Mouse (Mus musculus): ENCODE data around the gene Ren1. TPM values are rescaled to one million over a fixed set of nuclear protein-coding genes. Genes with fewer than 3 reads are reported as not detected.

Ren1 gene
- polyA plus RNA-seq, 1 experiment from 2014 or later = 0.11 TPM

DNA sequence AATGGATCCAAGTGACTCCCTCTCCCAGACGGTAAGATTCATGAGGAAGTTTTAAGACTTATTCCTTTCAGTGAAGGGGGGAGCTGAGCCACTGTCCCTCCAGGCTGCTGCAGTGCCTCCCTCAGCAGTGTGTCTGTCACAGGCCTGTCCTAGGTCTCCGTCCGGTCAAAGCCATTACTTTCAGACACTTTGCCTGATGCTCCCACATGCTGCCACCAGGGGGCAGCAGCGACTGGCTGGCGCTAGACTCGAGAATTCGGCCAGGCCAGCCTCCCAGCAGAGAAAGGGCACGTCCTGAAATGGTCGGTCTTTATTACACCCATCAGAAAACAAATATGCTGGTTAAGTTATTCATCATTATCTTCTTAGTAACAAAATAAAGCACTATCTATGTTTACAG, 31.7 kb downstream of the Ren1 start:
- peaks cover 7% of the 10 kb centered on the region; the same call in 1 of the 2 replicates for H3K4me1 ChIP-seq
- 8% methylated on average over 9 of the region's 9 CpGs for WGBS

DNA sequence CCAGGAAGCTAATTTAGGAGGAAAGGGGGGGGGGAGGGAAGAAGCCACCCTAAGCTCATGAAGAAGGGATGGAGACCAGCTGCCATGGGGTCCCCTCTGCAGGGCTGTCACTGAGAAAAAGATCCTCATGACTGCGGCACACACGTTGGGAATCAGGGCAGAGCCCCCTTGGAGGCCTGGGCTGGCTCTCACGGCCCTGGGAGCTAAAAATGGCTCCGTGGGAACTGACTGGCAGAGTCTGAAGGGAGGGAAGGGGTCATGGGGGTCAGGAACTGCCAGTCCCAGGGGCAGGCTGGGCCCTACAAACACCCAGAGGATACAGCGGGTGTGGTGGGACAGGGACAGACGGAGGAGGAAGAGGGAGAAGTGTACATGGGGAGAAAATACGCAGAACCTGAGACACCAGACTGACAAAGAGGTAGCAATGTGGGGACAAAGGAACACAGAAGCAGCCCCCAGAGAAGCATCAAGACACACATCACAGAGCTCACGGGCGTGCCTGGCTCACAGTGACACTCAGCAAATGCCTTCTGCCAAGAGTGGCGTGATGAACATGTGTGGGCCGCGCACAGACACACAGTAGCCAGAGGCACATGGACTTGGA, 32.3 kb downstream of the Ren1 start:
- peaks cover 18% of the 10 kb centered on the region; the same call in 1 of the 2 replicates for H3K36me3 ChIP-seq
- peak overlapping the region; percentile 39; the same call in 1 of the 2 replicates for H3K9ac ChIP-seq

More for the DNA sequence above, 31.7 kb downstream of the Ren1 start:
- peak; percentile 22; the same call in 1 of the 2 replicates for ATAC-seq (ENCODE audit: low FRiP score, low read depth)
- no peaks in the 10 kb centered on the region for H3K9me3 ChIP-seq
- H3K36me3 ChIP-seq = peaks cover 15% of the 10 kb centered on the region; the same call in 1 of the 2 replicates
- no peak overlapping the region for H3K9ac ChIP-seq
- H3K4me3 ChIP-seq = no peak overlapping the region
- no peak overlapping the region for H3K4me2 ChIP-seq (replicated peaks)
- no peaks in the 10 kb centered on the region for H3K27me3 ChIP-seq (replicated peaks)
- H3K27ac ChIP-seq = no peak overlapping the region

DNA sequence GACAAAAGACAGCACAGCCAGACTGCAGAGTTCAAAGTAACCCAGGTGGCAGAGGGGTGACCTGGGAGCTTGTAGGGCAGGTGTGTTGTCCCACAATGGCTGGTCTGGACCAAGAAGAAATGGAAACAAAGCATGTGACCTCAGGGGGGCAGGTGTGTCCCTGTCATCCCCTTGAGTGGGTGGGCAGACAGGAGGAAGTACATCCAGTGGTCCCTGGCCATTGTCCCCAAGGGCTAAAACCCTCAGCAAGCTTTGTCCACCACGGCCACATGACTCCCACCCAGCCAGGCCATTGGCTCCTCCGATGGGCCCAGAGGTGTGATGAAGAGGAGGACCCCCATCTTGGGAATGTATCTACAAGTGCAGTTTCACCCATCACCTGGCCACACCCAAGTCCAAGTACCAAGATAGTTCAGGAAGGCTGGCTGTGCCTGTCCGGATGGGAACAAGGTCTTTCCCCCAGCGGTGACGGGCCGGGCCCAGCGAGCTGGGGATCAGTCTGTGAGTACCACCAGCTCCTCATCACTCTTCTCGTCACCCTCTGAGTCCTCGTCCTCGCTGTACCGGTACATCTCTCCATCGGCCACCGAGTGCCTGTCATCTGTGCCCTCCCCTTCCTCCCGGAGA, 33.0 kb downstream of the Ren1 start:
- H3K9ac ChIP-seq = no peak overlapping the region
- WGBS = 93% methylated on average over 14 of the region's 14 CpGs
- ATAC-seq (ENCODE audit: low FRiP score, low read depth) = no peak

More for the DNA sequence above, 32.3 kb downstream of the Ren1 start:
- Histone ChIP-seq H3K4me1 (peaks cover 7% of the 10 kb centered on the region; the same call in 1 of the 2 replicates), H3K4me2 (replicated peaks) (no peak overlapping the region), H3K27me3 (replicated peaks) (no peaks in the 10 kb centered on the region), H3K27ac (peak overlapping the region; percentile 61), H3K9me3 (no peaks in the 10 kb centered on the region), H3K4me3 (no peak overlapping the region)
- 49% methylated on average over 12 of the region's 12 CpGs for WGBS
- no peak for ATAC-seq (ENCODE audit: low FRiP score, low read depth)

DNA sequence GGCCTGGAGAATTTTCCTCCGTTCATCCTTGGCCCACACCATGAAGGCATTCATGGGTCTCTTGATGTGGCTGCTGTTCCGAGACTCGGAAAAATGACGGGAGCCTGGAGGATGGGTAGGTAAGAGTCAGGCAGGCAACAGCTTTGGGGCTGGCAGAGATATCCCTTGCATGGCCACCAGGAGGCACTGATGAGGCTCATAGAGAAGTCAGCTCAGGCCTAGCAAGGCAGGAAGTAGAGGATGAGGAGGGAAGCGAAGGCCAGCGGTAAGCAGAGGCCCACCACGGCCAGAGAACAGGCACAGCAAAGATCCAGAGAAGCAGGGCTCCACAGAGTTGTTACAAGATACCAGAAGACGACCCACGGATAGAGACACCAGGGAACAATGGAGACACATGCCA, 35.2 kb downstream of the Ren1 start:
- Histone ChIP-seq H3K9ac (0 out of 2 replicates have a peak overlapping the region, but pooled peaks have one; percentile 10), H3K27ac (no peak overlapping the region), H3K9me3 (no peaks in the 10 kb centered on the region), H3K4me2 (replicated peaks) (peak overlapping the region; percentile 16; the same call in 1 of the 2 replicates), H3K4me1 (peaks cover 7% of the 10 kb centered on the region; the same call in 1 of the 2 replicates), H3K27me3 (replicated peaks) (no peaks in the 10 kb centered on the region), H3K4me3 (no peak overlapping the region), H3K36me3 (peaks cover 38% of the 10 kb centered on the region)
- 47% methylated on average over 9 of the region's 9 CpGs for WGBS
- peak; percentile 25; the same call in 1 of the 2 replicates for ATAC-seq (ENCODE audit: low FRiP score, low read depth)

More for the DNA sequence above, 33.0 kb downstream of the Ren1 start:
- Histone ChIP-seq H3K9me3 (no peaks in the 10 kb centered on the region), H3K4me3 (no peak overlapping the region), H3K4me2 (replicated peaks) (no peak overlapping the region), H3K27me3 (replicated peaks) (no peaks in the 10 kb centered on the region), H3K27ac (peak overlapping the region; percentile 61; the same call in 1 of the 2 replicates), H3K36me3 (peaks cover 22% of the 10 kb centered on the region; the same call in 1 of the 2 replicates), H3K4me1 (peaks cover 7% of the 10 kb centered on the region; the same call in 1 of the 2 replicates)

DNA sequence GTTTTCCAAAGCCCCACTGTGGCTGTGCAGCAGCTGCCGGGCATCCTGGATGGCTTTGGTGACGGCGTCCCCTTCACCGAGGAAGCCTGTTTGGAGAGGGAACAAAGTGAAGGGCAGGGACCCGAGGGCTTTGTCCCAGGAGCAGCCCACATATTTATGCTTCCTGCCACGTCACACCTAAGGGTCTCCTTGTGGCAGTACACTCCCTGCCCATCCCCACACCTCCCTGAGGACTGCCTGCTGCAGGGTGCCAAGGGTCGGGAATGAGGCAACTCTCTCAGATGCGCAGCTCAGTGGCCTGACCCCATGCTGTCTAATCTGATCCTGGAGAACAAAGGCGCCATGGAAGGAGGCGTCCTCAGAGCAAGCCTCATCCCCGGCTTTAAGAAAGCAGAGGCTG, 35.9 kb downstream of the Ren1 start:
- 0 out of 2 replicates have a peak overlapping the region, but pooled peaks have one; percentile 10 for H3K9ac ChIP-seq

DNA sequence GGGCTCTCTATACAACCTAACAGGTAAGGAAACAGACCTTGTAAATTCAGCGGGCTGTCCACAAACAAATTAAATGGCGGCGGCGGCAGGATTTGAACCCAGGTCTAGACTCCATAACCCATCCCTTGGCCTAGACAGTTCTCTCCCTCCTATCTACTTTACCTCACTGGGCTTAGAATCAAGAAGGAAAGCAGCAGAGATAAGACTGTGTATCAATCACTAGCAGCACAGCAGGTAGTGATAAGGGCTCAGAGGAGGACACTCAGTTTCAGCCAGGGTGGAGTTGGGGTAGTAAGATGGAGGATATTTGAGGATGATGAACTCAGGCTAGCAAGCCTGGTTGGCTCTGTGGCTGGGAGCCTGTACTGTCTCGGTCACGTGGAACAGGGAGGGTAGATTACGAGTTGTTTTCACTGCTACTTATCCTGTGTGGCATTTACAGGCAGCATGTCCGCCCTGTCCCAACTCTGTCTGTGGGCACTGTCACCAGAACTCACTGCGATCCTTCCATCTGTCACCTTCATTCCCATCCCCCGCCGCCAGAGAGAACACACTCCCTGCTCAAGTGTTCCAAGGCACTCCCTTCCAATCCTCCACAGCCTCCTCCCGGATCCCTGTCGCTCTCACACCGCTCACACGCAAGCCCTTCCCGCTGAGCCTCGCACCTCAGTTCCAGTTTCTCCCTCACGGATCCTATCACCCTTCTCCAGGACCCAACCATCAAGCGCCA, 37.4 kb downstream of the Ren1 start:
- H3K36me3 ChIP-seq = peaks cover 60% of the 10 kb centered on the region
- H3K4me1 ChIP-seq = peaks cover 4% of the 10 kb centered on the region; the same call in 1 of the 2 replicates
- no peaks in the 10 kb centered on the region for H3K9me3 ChIP-seq
- WGBS = 77% methylated on average over 19 of the region's 19 CpGs
- H3K27ac ChIP-seq = no peak overlapping the region
- no peak overlapping the region for H3K4me3 ChIP-seq
- no peaks in the 10 kb centered on the region for H3K27me3 ChIP-seq (replicated peaks)
- no peak overlapping the region for H3K9ac ChIP-seq
- no peak overlapping the region for H3K4me2 ChIP-seq (replicated peaks)
- ATAC-seq (ENCODE audit: low FRiP score, low read depth) = no peak

More for the DNA sequence above, 35.9 kb downstream of the Ren1 start:
- no peak overlapping the region for H3K27ac ChIP-seq
- H3K4me2 ChIP-seq (replicated peaks) = 0 out of 2 replicates have a peak overlapping the region, but pooled peaks have one; percentile 16
- ATAC-seq (ENCODE audit: low FRiP score, low read depth) = no peak
- H3K4me3 ChIP-seq = no peak overlapping the region
- peaks cover 45% of the 10 kb centered on the region for H3K36me3 ChIP-seq
- WGBS = 57% methylated on average over 11 of the region's 11 CpGs
- H3K27me3 ChIP-seq (replicated peaks) = no peaks in the 10 kb centered on the region
- H3K9me3 ChIP-seq = no peaks in the 10 kb centered on the region
- H3K4me1 ChIP-seq = peaks cover 7% of the 10 kb centered on the region; the same call in 1 of the 2 replicates

DNA sequence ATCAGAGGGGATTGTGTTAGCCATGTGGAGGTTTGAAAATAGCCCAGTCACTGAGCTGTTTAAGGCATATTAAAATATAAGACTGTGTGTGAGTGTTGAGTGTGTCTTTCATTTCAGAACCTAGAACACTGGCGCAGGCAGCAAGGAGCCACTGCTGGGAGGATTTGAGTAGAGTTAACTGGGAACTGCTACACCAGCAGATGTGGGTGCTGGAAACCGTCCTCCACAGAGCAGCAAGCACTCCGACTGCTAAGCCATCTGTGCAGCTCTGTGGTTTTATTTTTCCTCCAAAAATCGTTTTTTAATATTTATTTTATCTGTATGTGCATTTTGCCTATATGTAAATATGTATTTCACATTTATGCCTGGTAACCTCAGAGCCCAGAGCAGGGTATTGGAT, 44.4 kb downstream of the Ren1 start:
- Histone ChIP-seq H3K4me3 (no peak overlapping the region), H3K4me1 (peaks cover 28% of the 10 kb centered on the region), H3K9me3 (no peaks in the 10 kb centered on the region), H3K4me2 (replicated peaks) (no peak overlapping the region), H3K36me3 (peaks cover 33% of the 10 kb centered on the region), H3K27me3 (replicated peaks) (no peaks in the 10 kb centered on the region), H3K9ac (no peak overlapping the region), H3K27ac (no peak overlapping the region)
- no peak for ATAC-seq (ENCODE audit: low FRiP score, low read depth)
- WGBS = 73% methylated on average over 4 of the region's 4 CpGs

DNA sequence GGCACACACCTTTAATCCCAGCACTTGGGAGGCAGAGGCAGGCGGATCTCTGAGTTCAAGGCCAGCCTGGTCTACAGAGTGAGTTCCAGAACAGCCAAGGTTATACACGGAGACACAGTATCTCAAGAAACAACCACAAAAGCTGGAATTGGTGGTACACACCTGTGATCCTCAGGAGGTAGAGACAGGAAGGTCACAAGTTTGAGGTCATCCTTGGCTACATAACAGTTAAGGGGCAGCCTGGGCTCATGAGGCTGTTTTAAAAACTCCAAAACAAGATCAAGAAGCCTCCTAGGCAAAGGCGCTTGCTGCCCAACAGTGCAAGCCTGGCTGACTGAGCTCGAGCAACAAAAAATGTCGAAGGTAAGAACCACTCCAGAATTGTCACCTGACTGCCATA, 46.4 kb downstream of the Ren1 start:
- H3K36me3 ChIP-seq = peaks cover 13% of the 10 kb centered on the region
- 83% methylated on average over 5 of the region's 5 CpGs for WGBS
- H3K9me3 ChIP-seq = no peaks in the 10 kb centered on the region
- no peak for ATAC-seq (ENCODE audit: low FRiP score, low read depth)
- no peak overlapping the region for H3K27ac ChIP-seq
- H3K4me1 ChIP-seq = peaks cover 28% of the 10 kb centered on the region
- H3K4me3 ChIP-seq = no peak overlapping the region
- no peak overlapping the region for H3K9ac ChIP-seq
- H3K27me3 ChIP-seq (replicated peaks) = no peaks in the 10 kb centered on the region
- H3K4me2 ChIP-seq (replicated peaks) = no peak overlapping the region

DNA sequence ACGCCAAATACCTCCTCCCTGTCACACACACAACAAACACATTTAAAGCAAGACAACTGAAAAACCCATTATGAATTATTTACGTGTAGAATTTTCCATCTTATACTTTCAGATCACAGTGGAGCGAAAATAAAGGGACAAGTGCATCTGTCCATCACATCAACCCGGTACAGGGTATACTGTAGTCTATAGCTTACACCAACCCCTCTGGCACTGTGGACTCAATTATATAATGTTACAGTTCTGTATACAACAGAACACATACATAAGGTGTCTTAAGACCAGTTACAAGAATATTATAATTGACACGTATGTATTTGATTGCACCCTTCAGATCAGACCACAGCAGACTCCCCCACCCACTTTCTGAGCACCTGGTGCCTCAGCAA, 46.8 kb downstream of the Ren1 start:
- H3K9ac ChIP-seq = peak overlapping the region; percentile 46; the same call in 1 of the 2 replicates
- H3K36me3 ChIP-seq = peaks cover 10% of the 10 kb centered on the region
- no peaks in the 10 kb centered on the region for H3K9me3 ChIP-seq
- 54% methylated on average over 5 of the region's 5 CpGs for WGBS
- H3K4me2 ChIP-seq (replicated peaks) = peak overlapping the region; percentile 47
- peaks cover 28% of the 10 kb centered on the region for H3K4me1 ChIP-seq
- H3K27ac ChIP-seq = peak overlapping the region; percentile 83
- no peaks in the 10 kb centered on the region for H3K27me3 ChIP-seq (replicated peaks)
- no peak overlapping the region for H3K4me3 ChIP-seq
- ATAC-seq (ENCODE audit: low FRiP score, low read depth) = peak; percentile 43; the same call in 1 of the 2 replicates

DNA sequence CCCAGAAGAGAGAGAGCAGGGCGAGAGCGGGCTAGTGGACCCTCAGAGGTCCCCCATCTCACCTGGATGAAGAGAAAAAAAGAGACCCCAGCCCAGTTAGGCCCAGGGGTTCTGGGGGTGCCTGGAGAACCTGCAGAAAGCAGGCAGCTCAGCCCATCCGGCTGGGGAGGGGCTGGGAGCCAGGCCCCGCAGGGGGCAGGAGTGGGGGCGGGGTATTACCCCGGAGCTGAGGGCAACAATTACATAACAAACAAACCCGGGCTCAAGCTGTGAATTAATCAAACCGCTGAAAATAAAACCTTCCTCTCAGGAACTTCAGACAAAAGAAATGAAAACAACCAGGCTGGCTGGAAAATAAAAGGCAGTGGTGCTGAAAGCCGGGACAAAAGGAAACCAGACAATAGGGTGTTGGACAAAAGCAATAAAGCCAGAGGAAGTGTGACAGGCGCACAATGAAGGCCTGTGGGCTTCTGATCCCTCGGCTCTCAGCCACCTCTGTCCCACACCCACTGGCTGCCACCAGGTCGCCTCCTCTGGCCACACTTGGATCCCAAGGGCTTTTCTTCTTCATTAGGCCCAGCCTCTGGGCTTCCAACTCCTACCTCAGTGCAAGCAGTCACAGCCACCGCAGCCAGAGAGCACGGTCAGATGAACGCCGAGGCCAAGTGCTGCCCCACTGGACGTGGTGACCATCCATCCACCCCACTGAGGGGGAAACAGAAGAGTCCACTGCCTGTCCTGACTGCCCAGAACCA, 47.4 kb downstream of the Ren1 start:
- H3K27me3 ChIP-seq (replicated peaks) = no peaks in the 10 kb centered on the region
- peak; percentile 83 for ATAC-seq (ENCODE audit: low FRiP score, low read depth)
- H3K9ac ChIP-seq = peak overlapping the region; percentile 46; the same call in 1 of the 2 replicates
- 3% methylated on average over 17 of the region's 17 CpGs for WGBS
- peaks cover 28% of the 10 kb centered on the region for H3K4me1 ChIP-seq
- H3K4me2 ChIP-seq (replicated peaks) = peak overlapping the region; percentile 47
- no peak overlapping the region for H3K4me3 ChIP-seq
- H3K36me3 ChIP-seq = peaks cover 4% of the 10 kb centered on the region; the same call in 1 of the 2 replicates
- H3K9me3 ChIP-seq = no peaks in the 10 kb centered on the region
- H3K27ac ChIP-seq = peak overlapping the region; percentile 83

DNA sequence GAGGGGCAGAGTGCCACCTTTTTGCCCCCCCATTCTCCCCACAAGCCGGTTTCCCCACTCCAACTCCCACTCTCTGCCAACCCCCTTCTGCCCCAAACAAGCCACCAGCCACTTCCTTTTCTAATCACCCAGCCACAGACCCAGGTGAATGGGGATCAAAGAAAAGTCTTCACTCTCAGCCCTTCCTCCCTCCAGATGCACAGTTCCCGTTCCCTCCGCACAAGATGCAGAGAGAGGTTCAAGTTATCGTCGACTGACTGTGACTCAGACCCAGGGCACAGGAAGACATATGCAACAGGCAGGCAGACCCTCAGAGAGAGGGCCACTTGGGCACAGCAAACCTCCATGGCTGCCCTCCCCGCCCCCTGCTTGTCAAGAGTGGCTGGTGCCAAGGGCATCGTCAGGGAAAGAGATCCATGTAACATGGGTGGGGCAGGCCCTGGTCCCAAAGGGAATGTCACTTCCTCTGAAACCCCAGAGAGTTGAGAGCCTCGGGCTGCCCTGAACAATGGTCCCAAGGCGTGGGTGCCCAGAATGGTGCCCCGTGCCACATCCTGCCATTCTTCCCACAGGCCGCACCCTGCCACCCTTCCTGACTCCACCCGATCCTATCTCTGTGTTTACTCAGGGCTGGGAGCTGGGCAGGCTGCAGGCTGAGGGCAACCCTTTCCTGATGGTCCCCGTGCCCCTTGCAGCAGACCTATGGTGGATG, 49.9 kb downstream of the Ren1 start:
- H3K4me3 ChIP-seq = no peak overlapping the region
- no peak overlapping the region for H3K4me2 ChIP-seq (replicated peaks)
- H3K36me3 ChIP-seq = no peaks in the 10 kb centered on the region
- H3K27ac ChIP-seq = no peak overlapping the region
- peaks cover 22% of the 10 kb centered on the region for H3K4me1 ChIP-seq
- H3K27me3 ChIP-seq (replicated peaks) = no peaks in the 10 kb centered on the region
- whole genome bisulfite sequencing = 84% methylated on average over 13 of the region's 13 CpGs
- no peak for ATAC-seq (ENCODE audit: low FRiP score, low read depth)
- H3K9ac ChIP-seq = no peak overlapping the region
- H3K9me3 ChIP-seq = no peaks in the 10 kb centered on the region

Data from neural tube, embryonic 12.5 days (tissue).